Mouse (Mus musculus) embryonic fibroblast, embryonic 13.5 days (primary cell): ENCODE measurements around the gene Vcpkmt.

ENCODE experiments used
- CTCF ChIP-seq: IDR thresholded peaks from 2 replicates; pipeline ENCODE4 v1.5.1; 2011; ENCODE audit warnings: mild to moderate bottlenecking, control low read depth, low read length, moderate library complexity, borderline replicate concordance; ENCODE audit not compliant: insufficient read depth
- POLR2A ChIP-seq: IDR thresholded peaks from 2 replicates; pipeline ENCODE4 v1.6.1; 2011; ENCODE audit warnings: low read depth, mild to moderate bottlenecking, control low read depth, low read length, moderate library complexity

- TF ChIP-seq POLR2A (no peak), CTCF (no peak)
Measured at GRCm38 (mm10) chr12:69573271-69573670, 9.6 kb downstream of the Vcpkmt start.
